Mouse (Mus musculus): ENCODE data around the gene Fam228a.

GRCm38 (mm10) chr12:4784466-4784865 is 46.2 kb upstream of the Fam228a start:
- TF ChIP-seq CTCF (IDR thresholded peaks at IDR 0.05; ENCODE audit: insufficient read depth, low read depth, low read length) = no peak
- TF ChIP-seq POLR2A (IDR thresholded peaks at IDR 0.05; ENCODE audit: insufficient read depth, low read depth, low read length) = no peak

Measured in olfactory bulb, adult 2 months (tissue).